Mouse (Mus musculus) embryonic fibroblast, embryonic 13.5 days (primary cell): ENCODE results near the gene Lhfpl5.

Experiments used
- CTCF ChIP-seq: IDR thresholded peaks from 2 replicates; pipeline ENCODE4 v1.5.1; 2011; ENCODE audit warnings: mild to moderate bottlenecking, control low read depth, low read length, moderate library complexity, borderline replicate concordance; ENCODE audit not compliant: insufficient read depth
- POLR2A ChIP-seq: IDR thresholded peaks from 2 replicates; pipeline ENCODE4 v1.6.1; 2011; ENCODE audit warnings: low read depth, mild to moderate bottlenecking, control low read depth, low read length, moderate library complexity

GRCm38 (mm10) chr17:28588591-28588990 is 13.2 kb downstream of the Lhfpl5 start:
- TF ChIP-seq POLR2A (no peak), CTCF (no peak)
